Mouse (Mus musculus): ENCODE measurements around the gene Nsg2.
"Not testable (repeated sequence)": the region's sequence is repeated elsewhere in the genome, so short reads cannot be mapped to it uniquely, and the experiment has no call there.

- not testable (repeated sequence) for TF ChIP-seq POLR2A (IDR thresholded peaks at IDR 0.05; ENCODE audit: borderline replicate concordance, extremely low read depth, low read depth, low read length); CTCF (IDR thresholded peaks at IDR 0.05; ENCODE audit: insufficient read depth, low read length)
Measured at GRCm38 (mm10) chr11:31980089-31980488, 20.2 kb upstream of the Nsg2 start.
